Mouse (Mus musculus): ENCODE data around the gene Kl.
A peak's percentile ranks its signal among the peaks of the same experiment; 100 is the strongest.

The Kl gene

DNA sequence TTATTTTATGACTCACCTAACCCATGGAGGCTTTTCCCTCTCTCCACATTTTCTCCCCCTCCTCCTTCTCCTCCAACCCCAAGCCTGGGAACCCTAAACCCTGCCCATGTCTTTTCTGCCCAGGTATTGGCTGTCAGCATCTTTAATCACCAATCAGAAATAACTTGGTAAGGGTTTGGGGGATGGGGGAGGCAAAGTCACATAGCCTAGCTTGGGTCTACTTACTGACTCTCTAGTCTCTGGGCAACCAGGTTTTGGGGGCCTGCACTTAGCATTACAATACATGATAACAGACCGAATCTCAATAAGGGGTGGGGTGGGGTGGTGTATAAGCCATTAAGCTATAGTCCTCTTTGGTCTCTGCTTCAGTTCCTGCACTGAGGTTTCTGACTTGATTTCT lies 10.3 kb downstream of the Kl start:
- peak; percentile 67 for DNase-seq (ENCODE audit: low read depth, low spot score)

GRCm38 (mm10) chr5:150967925-150968324 lies 15.5 kb downstream of the Kl start:
- no peak for DNase-seq (ENCODE audit: low read depth, low spot score)

DNA sequence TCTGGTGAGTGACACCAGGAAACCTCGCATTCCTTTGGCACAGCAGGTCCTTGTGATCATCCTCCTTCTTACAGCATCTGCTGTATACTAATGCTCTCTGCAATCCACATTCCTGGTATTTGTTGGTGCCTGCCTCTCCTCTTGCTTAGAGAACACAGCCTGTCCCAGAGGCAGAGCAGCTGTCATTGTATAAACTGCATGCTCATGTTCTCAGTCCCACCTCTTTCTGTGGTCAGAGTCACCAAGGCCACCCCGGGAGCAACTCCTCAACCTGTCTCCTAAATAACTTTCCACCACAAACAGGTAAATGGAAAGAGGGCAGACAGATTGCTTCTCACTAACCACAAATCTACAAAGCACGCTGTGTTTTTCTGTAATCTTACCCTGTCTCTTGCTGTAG lies 18.1 kb downstream of the Kl start:
- no peak for DNase-seq (ENCODE audit: low read depth, low spot score)

GRCm38 (mm10) chr5:150971126-150971525 lies 18.7 kb downstream of the Kl start:
- no peak for DNase-seq (ENCODE audit: low read depth, low spot score)

DNA sequence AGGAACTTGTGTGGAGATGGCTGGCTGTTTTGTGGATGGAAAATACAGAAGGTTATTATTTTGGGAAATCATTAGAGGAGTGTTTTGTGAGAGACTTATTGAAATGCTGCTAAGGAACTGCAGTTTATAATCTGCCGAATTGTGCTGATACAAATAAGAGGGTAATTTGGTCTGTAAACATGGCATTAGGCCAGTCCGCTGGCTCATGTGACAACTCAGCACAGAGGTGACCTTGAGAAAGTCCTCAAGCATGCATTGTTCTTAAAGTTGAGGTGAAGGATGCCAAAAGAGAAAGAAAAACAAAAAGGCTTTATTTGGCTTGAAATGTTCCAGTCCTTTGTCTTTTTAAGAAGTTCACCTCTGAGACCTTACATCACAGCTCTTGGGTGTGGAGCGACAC lies 21.8 kb downstream of the Kl start:
- DNase-seq (ENCODE audit: low read depth, low spot score): no peak

DNA sequence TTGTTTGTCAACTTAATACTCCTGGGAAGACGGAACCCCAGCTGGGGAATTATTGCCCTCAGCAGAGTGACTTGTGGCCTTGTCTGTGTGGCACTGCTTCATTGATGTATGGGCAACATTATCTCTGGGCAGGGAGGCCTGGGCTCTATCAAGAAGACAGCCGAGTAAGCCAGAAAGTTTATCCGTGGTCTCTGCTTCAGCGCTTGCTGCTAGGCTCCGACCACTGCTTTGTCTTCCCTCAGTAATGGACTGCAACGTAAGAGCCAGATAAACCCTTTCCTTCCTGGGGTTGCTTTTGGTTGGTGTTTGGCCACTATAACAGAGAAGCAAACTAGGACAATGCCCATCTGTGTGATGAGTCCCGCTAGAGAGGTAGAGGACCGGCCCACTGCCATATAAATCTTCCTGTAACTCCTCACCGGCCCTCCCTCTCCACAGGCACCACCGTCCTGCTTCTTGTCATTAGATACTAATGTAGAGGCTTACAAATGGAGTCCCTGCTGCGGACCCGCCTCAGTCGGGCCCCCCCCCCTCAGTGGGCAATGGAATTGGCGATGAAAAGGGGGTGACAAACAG lies 25.1 kb downstream of the Kl start:
- no peak for DNase-seq (ENCODE audit: low read depth, low spot score)

- no peak for DNase-seq (ENCODE audit: low read depth, low spot score)
Measured at GRCm38 (mm10) chr5:150979341-150980136, 27.1 kb downstream of the Kl start.

- peak; percentile 27 for DNase-seq (ENCODE audit: low read depth, low spot score)
Measured at GRCm38 (mm10) chr5:150982082-150982481, 29.7 kb downstream of the Kl start.

DNA sequence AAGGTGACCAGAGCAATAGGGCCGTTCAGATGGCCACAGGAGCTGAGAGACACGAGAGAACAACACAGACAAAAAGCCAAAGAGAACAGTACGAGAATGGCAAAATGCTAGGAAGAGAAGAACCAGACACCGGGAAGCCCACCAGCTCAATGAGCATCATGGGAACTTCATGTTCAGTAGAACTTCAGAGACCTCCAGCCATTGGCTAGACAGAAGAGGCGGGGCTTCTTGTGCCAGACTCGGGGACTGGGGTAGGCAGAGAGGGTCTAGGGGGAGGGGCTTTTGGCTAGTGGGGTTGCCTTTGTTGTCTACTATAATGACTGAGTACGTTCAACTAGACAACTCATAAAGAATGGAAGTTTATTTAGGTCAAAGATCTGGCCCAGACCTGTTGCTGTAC lies 41.7 kb downstream of the Kl start:
- no peak for DNase-seq (ENCODE audit: low read depth, low spot score)

- no peak for DNase-seq (ENCODE audit: low read depth, low spot score)
Measured at GRCm38 (mm10) chr5:150996586-150996985, 44.2 kb downstream of the Kl start.

DNA sequence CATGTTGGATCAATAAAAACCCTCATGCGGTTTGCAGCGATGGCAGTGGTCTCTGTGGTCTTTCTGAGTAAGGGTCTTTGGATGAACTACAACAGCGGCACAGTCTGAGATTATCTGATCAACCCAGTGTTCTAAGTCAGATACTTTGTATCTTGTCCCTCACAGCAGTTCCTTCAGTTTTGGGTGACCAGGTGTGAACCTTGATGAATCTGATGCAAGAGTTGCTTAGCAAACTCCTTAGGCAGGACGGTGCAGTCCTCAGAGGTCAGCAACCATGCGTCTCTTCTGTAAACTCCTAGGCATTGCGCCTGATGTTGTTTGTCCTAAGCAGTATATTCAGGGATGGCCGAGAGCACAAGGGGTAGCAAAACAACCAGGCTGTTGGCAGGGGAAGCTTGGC lies 48.7 kb downstream of the Kl start:
- no peak for DNase-seq (ENCODE audit: low read depth, low spot score)

GRCm38 (mm10) chr5:151002051-151002450 lies 49.6 kb downstream of the Kl start:
- DNase-seq (ENCODE audit: low read depth, low spot score): no peak

GRCm38 (mm10) chr5:151004216-151004755 lies 51.9 kb downstream of the Kl start:
- DNase-seq (ENCODE audit: low read depth, low spot score): no peak

GRCm38 (mm10) chr5:151018450-151018849 lies 66.0 kb downstream of the Kl start:
- no peak for DNase-seq (ENCODE audit: low read depth, low spot score)

- no peak for DNase-seq (ENCODE audit: low read depth, low spot score)
Measured at GRCm38 (mm10) chr5:151018959-151019358, 66.6 kb downstream of the Kl start.

DNA sequence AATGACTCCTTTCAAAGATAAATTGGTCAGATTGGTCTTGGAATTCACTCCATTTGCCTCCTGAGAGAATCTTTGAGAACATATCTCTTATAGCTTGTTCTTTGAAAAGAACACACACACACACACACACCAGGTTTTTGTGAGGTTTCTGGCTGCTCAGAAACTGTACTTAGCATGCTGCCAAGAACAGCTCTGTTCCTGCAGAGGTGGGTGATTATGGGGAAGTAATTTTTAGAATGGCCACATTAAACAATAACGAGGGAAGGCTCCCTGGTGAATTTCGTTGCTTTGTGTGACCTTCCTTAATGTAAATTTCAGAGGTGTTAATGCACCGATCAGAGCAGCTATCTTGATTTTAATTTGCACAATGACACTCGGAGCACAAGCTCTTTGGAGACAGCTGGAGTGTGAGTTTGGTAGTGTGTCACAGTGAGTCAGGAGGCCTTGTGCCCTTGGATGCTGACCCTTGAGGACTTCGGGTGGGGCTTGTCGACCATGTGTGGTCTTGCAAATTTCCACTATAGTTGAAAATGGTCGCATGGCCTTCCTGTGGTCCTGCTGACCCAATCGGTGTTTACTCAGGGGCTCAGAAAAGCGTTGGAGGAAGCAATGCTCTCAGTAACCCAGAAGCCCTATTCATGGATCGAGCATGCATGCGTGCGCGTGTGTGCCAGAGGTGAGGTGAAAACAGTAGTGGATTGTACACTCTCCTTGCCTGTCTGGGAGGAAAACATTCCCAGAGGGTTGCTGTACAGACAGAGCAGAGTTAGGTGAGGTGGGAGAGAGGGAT lies 67.8 kb downstream of the Kl start:
- no peak for DNase-seq (ENCODE audit: low read depth, low spot score)

DNA sequence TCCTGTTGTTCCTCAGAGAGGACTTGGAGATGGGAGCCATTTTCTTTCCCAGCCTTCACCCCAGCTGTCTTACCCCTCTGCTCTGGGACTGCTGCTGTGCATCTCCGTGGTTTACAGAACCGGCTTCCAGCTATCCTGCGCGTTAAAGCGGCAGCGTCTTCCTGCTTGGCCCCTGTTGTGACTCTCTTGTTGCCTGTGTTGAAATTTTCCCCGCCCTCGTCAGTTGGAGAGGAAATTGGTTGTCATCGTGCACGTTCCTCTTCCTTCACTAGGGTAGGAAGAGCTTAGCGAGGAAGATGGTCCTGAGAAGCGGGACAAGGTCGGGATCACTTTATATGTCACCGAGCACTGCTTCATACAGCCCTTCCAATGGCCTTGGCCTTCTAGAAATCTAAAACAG lies 68.4 kb downstream of the Kl start:
- DNase-seq (ENCODE audit: low read depth, low spot score): no peak

GRCm38 (mm10) chr5:151022026-151022425 lies 69.6 kb downstream of the Kl start:
- DNase-seq (ENCODE audit: low read depth, low spot score): no peak

DNA sequence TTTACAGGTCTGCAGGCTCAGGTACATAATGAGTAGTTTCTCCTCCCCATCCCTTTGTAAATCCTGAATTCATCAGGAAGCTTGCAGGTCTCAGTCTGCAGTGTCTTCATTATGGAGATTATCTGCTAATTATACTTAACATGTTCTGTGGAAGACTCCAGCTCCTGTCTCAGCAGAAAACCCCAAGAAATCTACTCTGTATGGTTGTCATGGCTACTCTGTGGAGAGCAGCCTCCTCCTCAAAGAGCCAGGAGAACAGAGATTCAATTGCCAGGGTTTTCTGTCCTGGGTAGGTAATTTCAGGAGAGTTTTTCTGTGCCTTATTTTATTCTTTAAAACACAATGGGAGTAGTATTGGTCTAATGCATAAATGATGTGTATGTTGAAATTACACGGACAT lies 70.5 kb downstream of the Kl start:
- DNase-seq (ENCODE audit: low read depth, low spot score): no peak

GRCm38 (mm10) chr5:151023461-151023860 lies 71.1 kb downstream of the Kl start:
- DNase-seq (ENCODE audit: low read depth, low spot score): peak; percentile 78

DNA sequence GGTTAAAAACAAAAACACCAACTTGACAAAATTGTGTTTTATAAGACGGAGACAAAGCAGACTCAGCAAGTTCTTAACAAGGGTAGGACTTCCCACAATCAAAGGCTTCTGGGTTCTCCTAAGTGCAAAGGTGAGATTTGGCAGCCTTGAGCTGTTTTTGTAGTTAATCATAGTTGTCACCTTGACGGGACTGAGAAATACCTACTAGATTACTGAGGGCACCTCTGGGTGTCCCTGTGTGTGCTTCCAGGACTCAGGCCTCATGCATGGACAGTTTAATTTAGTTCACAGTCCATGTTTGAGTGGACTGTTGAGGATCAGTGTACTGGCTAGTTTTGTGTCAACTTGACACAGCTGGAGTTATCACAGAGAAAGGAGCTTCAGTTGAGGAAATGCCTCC lies 72.1 kb downstream of the Kl start:
- no peak for DNase-seq (ENCODE audit: low read depth, low spot score)

- no peak for DNase-seq (ENCODE audit: low read depth, low spot score)
Measured at GRCm38 (mm10) chr5:151026069-151026468, 73.7 kb downstream of the Kl start.
